Mouse (Mus musculus) regulatory T cell (primary cell): Measurements from ENCODE around the gene Pcp4l1.

Source experiments
- in situ Hi-C: fragments of 300-600 bp; cut with MboI, MseI; formaldehyde crosslinking; loops from one replicate; pipeline ENCODE4 v1.15.1; 2025; ENCODE audit warnings: high pct_unique_total_duplicates

The Pcp4l1 gene

GRCm38 (mm10) chr1:171221281-171222193 lies 25.5 kb upstream of the Pcp4l1 start:
- in situ Hi-C loops = loop anchor here (5.0 kb wide), 1 partner anchor 99 kb away; no protein-coding TSS in a partner anchor

GRCm38 (mm10) chr1:171220871-171221270 lies 24.8 kb upstream of the Pcp4l1 start:
- in situ Hi-C loops = loop anchor here (5.0 kb wide), 1 partner anchor 99 kb away; no protein-coding TSS in a partner anchor

GRCm38 (mm10) chr1:171216241-171216955 lies 20.3 kb upstream of the Pcp4l1 start:
- in situ Hi-C loops = no loop called here

- in situ Hi-C loops = loop anchor here (5.0 kb wide), 1 partner anchor 42 kb away; no protein-coding TSS in a partner anchor
These were observed 17.9 kb upstream of the Pcp4l1 start, which contains the start of gene Nr1i3 for GRCm38 (mm10) chr1:171213801-171214496. Nr1i3 (plus strand) TSS chr1:171213970.

GRCm38 (mm10) chr1:171212854-171213253 lies 16.8 kb upstream of the Pcp4l1 start:
- in situ Hi-C loops = loop anchor here (5.0 kb wide), 1 partner anchor 41 kb away; no protein-coding TSS in a partner anchor

GRCm38 (mm10) chr1:171209409-171209808 lies 13.3 kb upstream of the Pcp4l1 start:
- in situ Hi-C loops = loop anchor here (10.0 kb wide), 1 partner anchor 1255 kb away; no protein-coding TSS in a partner anchor

GRCm38 (mm10) chr1:171205704-171206493 lies 9.8 kb upstream of the Pcp4l1 start:
- in situ Hi-C loops = loop anchor here (10.0 kb wide), 1 partner anchor 1251 kb away; no protein-coding TSS in a partner anchor

- in situ Hi-C loops = loop anchor here (10.0 kb wide), 1 partner anchor 1249 kb away; no protein-coding TSS in a partner anchor
These were observed 8.2 kb upstream of the Pcp4l1 start for GRCm38 (mm10) chr1:171204249-171204644.

GRCm38 (mm10) chr1:171203471-171204248 lies 7.6 kb upstream of the Pcp4l1 start:
- in situ Hi-C loops = loop anchor here (10.0 kb wide), 1 partner anchor 1249 kb away; no protein-coding TSS in a partner anchor

- in situ Hi-C loops = loop anchor here (10.0 kb wide), 1 partner anchor 1246 kb away; no protein-coding TSS in a partner anchor
These were observed 4.7 kb upstream of the Pcp4l1 start for GRCm38 (mm10) chr1:171200769-171201168.

- in situ Hi-C loops = no loop called here
These were observed 3.5 kb upstream of the Pcp4l1 start for GRCm38 (mm10) chr1:171199532-171199931.

GRCm38 (mm10) chr1:171195046-171195822 lies 834 bp downstream of the Pcp4l1 start:
- in situ Hi-C loops = no loop called here

- in situ Hi-C loops = no loop called here
These were observed 1.9 kb downstream of the Pcp4l1 start for GRCm38 (mm10) chr1:171193911-171194830.

GRCm38 (mm10) chr1:171193093-171193840 lies 2.8 kb downstream of the Pcp4l1 start:
- in situ Hi-C loops = no loop called here

GRCm38 (mm10) chr1:171192283-171192682 lies 3.8 kb downstream of the Pcp4l1 start:
- in situ Hi-C loops = no loop called here

GRCm38 (mm10) chr1:171190832-171191231 lies 5.2 kb downstream of the Pcp4l1 start:
- in situ Hi-C loops = no loop called here
